In the genomic region with DNA sequence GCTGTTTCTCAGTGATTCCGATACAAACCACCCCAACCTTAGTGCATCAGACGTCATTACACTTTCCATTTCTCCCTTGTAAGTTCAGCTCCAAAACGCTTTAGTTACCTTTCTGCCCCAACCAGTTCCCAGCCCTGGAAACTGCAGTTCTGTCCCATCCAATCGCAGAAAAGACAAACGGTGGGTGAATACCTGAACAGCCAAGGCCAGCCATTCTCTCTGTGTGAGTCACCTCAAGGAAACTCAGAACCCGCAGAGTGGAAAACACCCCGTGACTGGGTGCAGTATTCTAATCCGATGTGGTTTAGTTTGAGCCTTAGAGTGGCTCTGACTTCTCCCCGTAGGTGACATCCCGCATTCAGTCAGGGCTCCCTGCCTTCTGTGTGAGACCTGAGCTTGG, we compare ENCODE assay signal across 25 mouse cellular contexts. TPM values are rescaled to one million over a fixed set of nuclear protein-coding genes. Genes with fewer than 3 reads are reported as not detected.
DNase-seq lines count a peak whose midpoint lies in the region; ATAC-seq lines count a peak whose summit lies in the region.
"Had no signal": no experiment of that assay in that cellular context is flagged by ENCODE, and none has a peak within 500 bp of the region (broad histone marks: within the 10 kb centered on the region; RNA-seq: fewer than 3 reads in every experiment).

No protein-coding gene starts in this region.

- no peak overlapping the region for H3K9ac ChIP-seq in stomach, embryonic 15.5 days
- no peak overlapping the region for H3K9ac ChIP-seq in liver, embryonic 12.5 days
- H3K9ac ChIP-seq: embryonic facial prominence, embryonic 12.5 days; forebrain, embryonic 15.5 days; hindbrain, embryonic 12.5 days had no signal

- ATAC-seq in CD4-positive, CD25-positive, alpha-beta regulatory T cell, adult 4 months = peak; percentile 73
- peak; percentile 56 for ATAC-seq in activated CD4-positive, CD25-positive, alpha-beta regulatory T cell, adult 4 months
- ATAC-seq in stomach, embryonic 15.5 days (ENCODE audit: insufficient read depth, low FRiP score, low read depth) = no peak
- no peak for ATAC-seq in liver, embryonic 12.5 days
- ATAC-seq: forebrain, embryonic 15.5 days; hindbrain, postnatal 0 days had no signal

- DNase-seq in gastrocnemius, adult 18-20 months (ENCODE audit: low spot score) = no peak
- no peak for DNase-seq in kidney, postnatal 10 days
- DNase-seq: adrenal gland, postnatal 14 days; cerebellum, adult 11-12 months; cerebellum, adult 9-10 months; cerebellum, postnatal 25 days; gastrocnemius, postnatal 10 days; heart, adult 18-20 months; heart, postnatal 10 days; heart, postnatal 4 days had no signal

- H3K27ac ChIP-seq in stomach, embryonic 15.5 days = peak overlapping the region; percentile 61; the same call in 1 of the 2 replicates
- no peak overlapping the region for H3K27ac ChIP-seq in liver, embryonic 12.5 days
- H3K27ac ChIP-seq: embryonic facial prominence, embryonic 12.5 days; forebrain, embryonic 15.5 days; heart, embryonic 10.5 days; hindbrain, embryonic 12.5 days; hindbrain, postnatal 0 days had no signal

- H3K27me3 ChIP-seq in stomach, embryonic 15.5 days (replicated peaks) = no peaks in the 10 kb centered on the region
- no peaks in the 10 kb centered on the region for H3K27me3 ChIP-seq in liver, embryonic 12.5 days (replicated peaks)
- H3K27me3 ChIP-seq: CH12.LX; embryonic facial prominence, embryonic 12.5 days; forebrain, embryonic 15.5 days; hindbrain, embryonic 12.5 days had no signal

- 79% methylated on average over 10 of the region's 10 CpGs for WGBS in stomach, embryonic 15.5 days
- WGBS in liver, embryonic 12.5 days (ENCODE audit: insufficient replicate concordance) = 74% methylated on average over 10 of the region's 10 CpGs

- H3K9me3 ChIP-seq in stomach, embryonic 15.5 days = no peaks in the 10 kb centered on the region
- no peaks in the 10 kb centered on the region for H3K9me3 ChIP-seq in liver, embryonic 12.5 days (replicated peaks)
- H3K9me3 ChIP-seq: embryonic facial prominence, embryonic 12.5 days; forebrain, embryonic 15.5 days; heart, embryonic 10.5 days; hindbrain, embryonic 12.5 days had no signal

- H3K4me1 ChIP-seq in stomach, embryonic 15.5 days = 0 out of 2 replicates have a peak, but pooled peaks cover 5% of the 10 kb centered on the region
- H3K4me1 ChIP-seq in liver, embryonic 12.5 days = no peaks in the 10 kb centered on the region
- H3K4me1 ChIP-seq: embryonic facial prominence, embryonic 12.5 days had no signal

- no peak overlapping the region for H3K4me3 ChIP-seq in stomach, embryonic 15.5 days (replicated peaks)
- no peak overlapping the region for H3K4me3 ChIP-seq in liver, embryonic 12.5 days
- H3K4me3 ChIP-seq: embryonic facial prominence, embryonic 12.5 days; forebrain, embryonic 15.5 days; heart, embryonic 10.5 days; hindbrain, embryonic 12.5 days had no signal

- H3K36me3 ChIP-seq in stomach, embryonic 15.5 days = no peaks in the 10 kb centered on the region
- no peaks in the 10 kb centered on the region for H3K36me3 ChIP-seq in liver, embryonic 12.5 days
- H3K36me3 ChIP-seq: embryonic facial prominence, embryonic 12.5 days; forebrain, embryonic 15.5 days; heart, embryonic 10.5 days; hindbrain, embryonic 12.5 days had no signal

- H3K4me2 ChIP-seq in stomach, embryonic 15.5 days = no peak overlapping the region
- no peak overlapping the region for H3K4me2 ChIP-seq in liver, embryonic 12.5 days
- H3K4me2 ChIP-seq: embryonic facial prominence, embryonic 12.5 days; forebrain, embryonic 15.5 days; hindbrain, embryonic 12.5 days had no signal

RNA-seq across cellular contexts. Expression of a gene that starts 2.2 kb away (rescaled TPM):
- polyA plus RNA-seq in CD4-positive, CD25-positive, alpha-beta regulatory T cell, adult 4 months (2017; shearing (Covaris generic)) = not detected
- polyA plus RNA-seq in activated CD4-positive, CD25-positive, alpha-beta regulatory T cell, adult 4 months (2017; shearing (Covaris generic)) = not detected
- not detected in 2 replicates for polyA plus RNA-seq in stomach, embryonic 15.5 days (2015; fragmentation: Nextera tagmentation; extraction: Ambion mirVana)
- not detected in 2 replicates for polyA plus RNA-seq in liver, embryonic 12.5 days (2016; fragmentation: Nextera tagmentation; extraction: Ambion mirVana)
- total RNA-seq in gastrocnemius, adult 18-20 months (2021) = not detected
- total RNA-seq: adrenal gland, adult 18-20 months; adrenal gland, postnatal 14 days; CH12.LX; gastrocnemius, postnatal 10 days; gastrocnemius, postnatal 4 days; heart, adult 18-20 months; heart, postnatal 10 days; heart, postnatal 4 days; hindbrain, postnatal 0 days had no signal
- polyA plus RNA-seq: cortical plate, adult 2 months; embryonic facial prominence, embryonic 12.5 days; forebrain, embryonic 11.5 days; forebrain, embryonic 15.5 days; heart, embryonic 10.5 days; heart, embryonic 14.5 days; hindbrain, embryonic 12.5 days; hindbrain, postnatal 0 days had no signal

RNA-seq across cellular contexts. Expression of a gene that starts 43.1 kb away (rescaled TPM):
- under 1 TPM in 1 of 2 experiments, not detected in 1; 0.83 TPM for polyA plus RNA-seq in CD4-positive, CD25-positive, alpha-beta regulatory T cell, adult 4 months (2017; shearing (Covaris generic))
- polyA plus RNA-seq in activated CD4-positive, CD25-positive, alpha-beta regulatory T cell, adult 4 months (2017; shearing (Covaris generic)) = under 1 TPM; 0.28 to 0.37 TPM
- polyA plus RNA-seq in stomach, embryonic 15.5 days (2015; fragmentation: Nextera tagmentation; extraction: Ambion mirVana) = 15.9 and 16.5 TPM in 2 replicates
- 2.9 and 3.5 TPM in 2 replicates for polyA plus RNA-seq in liver, embryonic 12.5 days (2016; fragmentation: Nextera tagmentation; extraction: Ambion mirVana)
- 10 to 100 TPM in 1 of 2 experiments, 1 to 10 TPM in 1; 9.4 to 11.5 TPM for total RNA-seq in gastrocnemius, adult 18-20 months (2021)
- total RNA-seq: CH12.LX had no signal

Comparison
In these comparisons a context has a peak if more than half of its experiments do, and no peak if none do; other contexts are left out.
1. ATAC-seq: peak in CD4-positive, CD25-positive, alpha-beta regulatory T cell, adult 4 months (single experiment) and activated CD4-positive, CD25-positive, alpha-beta regulatory T cell, adult 4 months (single experiment); none in stomach, embryonic 15.5 days (single experiment) and liver, embryonic 12.5 days (single experiment).